Mouse (Mus musculus): ENCODE measurements at regions not wholly inside any gene's neighbourhood (a gene's known extent, or its start where the extent isn't known, plus 50 kb on each side); places are given as distances from the start of the nearest gene placed in this dataset.

DNA sequence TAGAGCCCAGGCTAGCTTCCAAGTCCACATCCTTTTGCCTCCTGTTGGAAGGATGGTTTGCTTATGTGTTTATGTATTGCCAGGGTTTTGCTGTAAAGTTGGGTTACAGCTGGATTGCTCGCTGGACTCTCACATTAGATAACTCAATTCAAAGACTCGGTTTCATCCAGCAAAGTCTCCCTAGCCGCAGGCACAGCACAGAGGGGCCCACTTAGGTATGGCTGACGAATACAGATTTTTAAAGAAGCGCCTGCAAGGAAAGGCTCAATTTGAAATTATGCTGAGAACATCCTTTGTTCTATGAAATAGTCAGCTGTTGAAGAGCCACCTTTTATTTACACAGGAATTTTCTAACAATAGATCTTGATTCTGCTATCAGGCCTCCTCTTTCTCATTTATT, 88.8 kb upstream of the Fam98a start:
- no peak for TF ChIP-seq POLR2A (IDR thresholded peaks at IDR 0.05; ENCODE audit: borderline replicate concordance, extremely low read depth, insufficient read depth, insufficient read length, poor library complexity, severe bottlenecking)
- no peak for TF ChIP-seq CTCF (IDR thresholded peaks at IDR 0.05; ENCODE audit: borderline replicate concordance, extremely low read depth, insufficient read depth, insufficient read length)
- peak; percentile 44 for DNase-seq (ENCODE audit: low read depth)

DNA sequence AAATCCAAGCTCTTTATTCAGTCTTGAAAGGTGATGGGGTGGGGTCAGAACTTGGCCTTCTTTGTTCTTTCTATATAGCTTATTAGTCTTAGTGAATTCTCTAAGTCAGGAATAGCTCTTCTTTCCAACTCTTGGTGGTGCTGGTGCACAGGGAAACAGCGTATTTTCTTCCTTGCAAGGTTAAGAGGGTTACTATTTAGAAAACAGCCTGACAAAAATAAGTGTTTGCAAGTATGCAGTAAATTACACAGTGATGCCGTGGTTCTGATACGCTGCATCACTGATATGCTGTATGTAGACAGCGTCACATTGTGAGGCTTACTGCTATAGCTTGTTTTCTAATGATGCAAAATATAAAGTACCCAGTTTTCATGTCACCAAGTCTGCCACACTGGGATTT, 78.1 kb upstream of the Fam98a start:
- TF ChIP-seq CTCF (IDR thresholded peaks at IDR 0.05; ENCODE audit: borderline replicate concordance, extremely low read depth, insufficient read depth, insufficient read length) (no peak), POLR2A (IDR thresholded peaks at IDR 0.05; ENCODE audit: borderline replicate concordance, extremely low read depth, insufficient read depth, insufficient read length, poor library complexity, severe bottlenecking) (no peak)
- DNase-seq (ENCODE audit: low read depth), result peak; percentile 87

DNA sequence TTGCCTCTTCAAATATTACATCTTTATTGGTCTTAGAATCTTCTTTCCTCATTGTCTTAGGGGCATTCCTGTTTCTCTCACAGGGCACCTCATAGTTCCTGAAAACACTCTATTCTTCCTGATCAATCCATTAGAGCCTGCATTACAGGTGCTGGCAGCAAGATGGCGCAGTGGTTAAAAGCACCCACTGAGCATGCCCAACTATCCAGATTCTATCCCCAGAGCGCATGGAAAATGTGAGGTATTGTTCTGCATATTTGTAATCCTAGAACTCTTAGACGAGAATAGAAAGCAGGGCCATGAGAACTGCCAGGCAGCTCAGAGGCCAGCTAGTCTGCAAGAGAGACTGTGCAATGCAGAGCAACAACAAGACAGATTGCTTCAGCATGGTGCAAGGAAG, 67.7 kb upstream of the Fam98a start:
- DNase-seq (ENCODE audit: low read depth), result no peak
- TF ChIP-seq POLR2A (IDR thresholded peaks at IDR 0.05; ENCODE audit: borderline replicate concordance, extremely low read depth, insufficient read depth, insufficient read length, poor library complexity, severe bottlenecking), result no peak
- peak; percentile 36; the same call in 1 of the 2 replicates for TF ChIP-seq CTCF (IDR thresholded peaks at IDR 0.05; ENCODE audit: borderline replicate concordance, extremely low read depth, insufficient read depth, insufficient read length)

- no peak for TF ChIP-seq POLR2A (IDR thresholded peaks at IDR 0.05; ENCODE audit: borderline replicate concordance, extremely low read depth, insufficient read depth, insufficient read length, poor library complexity, severe bottlenecking)
- no peak for TF ChIP-seq CTCF (IDR thresholded peaks at IDR 0.05; ENCODE audit: borderline replicate concordance, extremely low read depth, insufficient read depth, insufficient read length)
- DNase-seq (ENCODE audit: low read depth), result no peak
Observed at GRCm38 (mm10) chr17:75618514-75618913, 66.8 kb upstream of the Fam98a start.

DNA sequence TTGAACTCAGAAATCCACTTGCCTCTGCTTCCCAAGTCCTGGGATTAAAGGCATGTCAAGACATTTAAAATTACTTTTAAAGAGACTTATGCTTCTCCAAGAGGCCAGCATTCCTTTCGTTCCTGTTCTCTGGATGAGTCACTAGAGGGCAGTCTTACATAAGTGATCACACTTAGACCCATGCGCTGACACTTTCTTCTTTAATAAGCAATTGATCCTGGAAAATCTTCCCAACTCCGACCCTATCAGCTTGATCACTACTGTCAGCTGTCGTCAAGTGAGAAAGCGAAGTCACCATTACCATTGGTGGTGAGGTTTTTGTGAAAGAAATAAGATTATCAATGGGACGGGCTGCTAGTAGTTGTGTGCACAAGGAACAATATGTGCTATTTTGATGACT, 65.5 kb upstream of the Fam98a start:
- TF ChIP-seq CTCF (IDR thresholded peaks at IDR 0.05; ENCODE audit: borderline replicate concordance, extremely low read depth, insufficient read depth, insufficient read length), result peak; percentile 65; the same call in 1 of the 2 replicates
- TF ChIP-seq POLR2A (IDR thresholded peaks at IDR 0.05; ENCODE audit: borderline replicate concordance, extremely low read depth, insufficient read depth, insufficient read length, poor library complexity, severe bottlenecking), result no peak

DNA sequence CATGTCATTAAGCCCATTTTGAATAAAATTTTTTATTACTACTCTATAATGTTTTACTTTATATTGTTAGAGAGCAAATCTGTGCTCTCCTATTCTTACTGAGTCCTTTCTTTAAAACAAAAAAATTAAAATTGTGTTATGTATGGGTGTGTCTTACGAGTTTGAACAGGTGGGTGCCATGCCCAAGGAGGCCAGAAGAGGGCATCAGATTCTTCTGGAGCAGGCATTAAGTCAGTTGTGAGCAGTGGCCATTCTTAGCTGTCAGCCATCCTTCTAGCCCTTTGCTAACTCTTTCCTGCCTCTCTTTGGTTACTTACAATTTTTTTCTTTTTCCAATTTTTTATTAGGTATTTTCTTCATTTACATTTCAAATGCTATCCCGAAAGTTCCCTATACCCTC, 63.6 kb upstream of the Fam98a start:
- peak; percentile 58 for DNase-seq (ENCODE audit: low read depth)
- TF ChIP-seq CTCF (IDR thresholded peaks at IDR 0.05; ENCODE audit: borderline replicate concordance, extremely low read depth, insufficient read depth, insufficient read length) (peak; percentile 61; the same call in 1 of the 2 replicates), POLR2A (IDR thresholded peaks at IDR 0.05; ENCODE audit: borderline replicate concordance, extremely low read depth, insufficient read depth, insufficient read length, poor library complexity, severe bottlenecking) (no peak)

More for the DNA sequence above, 65.5 kb upstream of the Fam98a start:
- DNase-seq (ENCODE audit: low read depth), result peak; percentile 87

DNA sequence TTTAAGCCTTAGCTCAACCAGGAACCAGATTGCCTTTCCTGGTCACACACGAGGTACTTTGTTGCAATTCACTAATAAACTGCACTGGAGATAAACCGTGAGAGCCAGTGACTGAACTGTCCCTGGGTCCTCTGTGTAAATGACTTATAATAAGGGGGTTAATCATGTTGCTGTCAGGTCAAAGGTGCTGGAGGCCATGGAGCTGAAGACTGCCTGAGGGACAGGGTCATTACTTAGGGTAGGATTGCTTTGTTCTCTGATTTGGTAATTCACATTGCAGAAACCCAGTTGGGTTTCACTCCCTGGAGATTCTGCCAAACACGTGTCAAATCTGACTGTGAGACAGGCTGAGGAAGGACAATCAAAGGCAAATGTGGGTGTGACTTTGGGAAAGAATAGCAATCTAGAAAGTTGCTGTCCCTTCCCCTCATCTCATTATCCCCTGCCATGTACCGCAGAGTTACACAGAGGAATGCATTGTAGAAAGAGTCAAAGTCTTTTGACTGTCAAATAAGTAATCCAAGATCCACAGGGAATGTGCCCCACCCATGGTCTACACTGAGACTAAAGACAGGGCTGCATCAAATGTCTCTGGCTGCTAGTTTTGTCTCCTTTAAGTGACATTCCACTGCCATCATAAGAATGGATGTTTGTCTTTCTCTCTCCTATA, 51.8 kb upstream of the Fam98a start:
- TF ChIP-seq CTCF (IDR thresholded peaks at IDR 0.05; ENCODE audit: borderline replicate concordance, extremely low read depth, insufficient read depth, insufficient read length), result no peak
- no peak for TF ChIP-seq POLR2A (IDR thresholded peaks at IDR 0.05; ENCODE audit: borderline replicate concordance, extremely low read depth, insufficient read depth, insufficient read length, poor library complexity, severe bottlenecking)
- DNase-seq (ENCODE audit: low read depth), result no peak
